Mouse (Mus musculus): Measurements from ENCODE around the gene Ddx42.

DNA sequence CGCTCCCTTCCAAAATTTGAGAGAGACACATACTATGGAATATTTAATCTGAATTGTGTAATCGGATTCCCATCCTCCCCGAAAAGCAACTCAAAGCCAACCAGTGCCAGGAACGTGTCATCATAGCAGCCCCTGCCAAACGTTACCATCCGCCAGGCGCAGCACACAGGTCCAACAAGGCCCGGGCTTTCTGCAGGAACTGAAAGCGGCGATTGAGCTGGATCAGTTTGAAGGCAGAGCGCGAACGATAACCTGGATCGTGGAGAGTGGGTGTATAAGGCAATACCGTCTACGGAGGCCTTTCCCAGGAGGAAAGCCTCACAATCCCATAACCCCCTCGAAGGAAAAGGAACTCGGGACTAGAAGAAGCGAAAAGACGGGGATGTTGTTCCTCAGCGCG, 38.4 kb downstream of the Ddx42 start:
- 0 out of 2 replicates have a peak, but pooled peaks have one; percentile 3 for TF ChIP-seq CTCF (IDR thresholded peaks at IDR 0.05; ENCODE audit: low read depth)
- no peak for TF ChIP-seq EP300 (IDR thresholded peaks at IDR 0.05; ENCODE audit: low read depth)

Data from liver, embryonic 14.5 days (tissue).